Comparison of ENCODE assay signal across 8 mouse cellular contexts in the genomic region with DNA sequence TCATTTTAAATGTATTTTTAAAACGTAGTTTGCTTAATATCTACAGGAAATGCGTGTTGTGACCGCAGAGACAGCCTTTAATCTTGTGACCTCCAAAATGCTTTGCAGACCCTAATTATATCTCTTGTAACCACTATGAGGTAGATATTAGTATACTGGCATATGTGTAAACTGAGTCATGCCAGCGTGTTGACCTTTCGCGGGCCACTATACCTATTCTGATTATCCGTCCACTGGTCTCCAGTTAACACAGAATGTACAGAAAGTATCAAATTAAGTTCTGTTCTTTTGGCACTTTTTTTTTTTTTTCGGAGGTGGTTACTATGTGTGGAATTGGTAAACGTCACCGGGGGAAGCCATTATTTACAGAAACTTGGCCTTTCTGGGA. TPM values are rescaled to one million over a fixed set of nuclear protein-coding genes. Genes with fewer than 3 reads are reported as not detected.
DNase-seq lines count a peak whose midpoint lies in the region; ATAC-seq and TF ChIP-seq lines count a peak whose summit lies in the region.

No protein-coding gene starts in this region.

- no peak for ATAC-seq in intestine, embryonic 16.5 days
- ATAC-seq in neural tube, embryonic 15.5 days (ENCODE audit: low FRiP score): no peak

- no peak for DNase-seq in left cerebral cortex, adult 2 months (ENCODE audit: extremely low spot score in 1 of 2, low spot score in 2 of 2)
- DNase-seq in left cerebral cortex, adult 18-20 months (ENCODE audit: low spot score in 2 of 2): no peak
- DNase-seq in embryonic facial prominence, embryonic 10.5 days (ENCODE audit: low spot score): no peak
- DNase-seq in right cerebral cortex, postnatal 10 days (ENCODE audit: low spot score in 2 of 2): no peak
- DNase-seq in cerebellum, postnatal 10 days: no peak
- DNase-seq in left cerebral cortex, postnatal 25 days (ENCODE audit: low spot score in 2 of 2): no peak

- H3K27ac ChIP-seq in left cerebral cortex, adult 2 months: peak overlapping the region; percentile 85
- H3K27ac ChIP-seq in embryonic facial prominence, embryonic 10.5 days (replicated peaks): peak overlapping the region; percentile 97
- H3K27ac ChIP-seq in intestine, embryonic 16.5 days (ENCODE audit: low read length): no peak overlapping the region
- H3K27ac ChIP-seq in neural tube, embryonic 15.5 days (replicated peaks): no peak overlapping the region

- H3K4me1 ChIP-seq in embryonic facial prominence, embryonic 10.5 days: peaks cover 17% of the 10 kb centered on the region
- peaks cover 7% of the 10 kb centered on the region for H3K4me1 ChIP-seq in intestine, embryonic 16.5 days (ENCODE audit: control insufficient read depth, insufficient read depth, low read length)
- H3K4me1 ChIP-seq in neural tube, embryonic 15.5 days: peaks cover 21% of the 10 kb centered on the region

- 30% methylated on average over 10 of the region's 10 CpGs for WGBS in embryonic facial prominence, embryonic 10.5 days
- WGBS in intestine, embryonic 16.5 days: 15% methylated on average over 10 of the region's 10 CpGs
- 23% methylated on average over 10 of the region's 10 CpGs for WGBS in neural tube, embryonic 15.5 days

- H3K4me2 ChIP-seq in intestine, embryonic 16.5 days (ENCODE audit: low read depth, low read length): peak overlapping the region; percentile 56
- H3K4me2 ChIP-seq in neural tube, embryonic 15.5 days: peak overlapping the region; percentile 61

- no peaks in the 10 kb centered on the region for H3K9me3 ChIP-seq in embryonic facial prominence, embryonic 10.5 days
- H3K9me3 ChIP-seq in intestine, embryonic 16.5 days (ENCODE audit: control insufficient read depth, low read length): no peaks in the 10 kb centered on the region
- no peaks in the 10 kb centered on the region for H3K9me3 ChIP-seq in neural tube, embryonic 15.5 days (replicated peaks)

- peak overlapping the region; percentile 94 for H3K4me3 ChIP-seq in left cerebral cortex, adult 2 months
- peak overlapping the region; percentile 89 for H3K4me3 ChIP-seq in embryonic facial prominence, embryonic 10.5 days
- peak overlapping the region; percentile 78 for H3K4me3 ChIP-seq in intestine, embryonic 16.5 days (ENCODE audit: low read length)
- peak overlapping the region; percentile 90 for H3K4me3 ChIP-seq in neural tube, embryonic 15.5 days (replicated peaks)

- H3K36me3 ChIP-seq in embryonic facial prominence, embryonic 10.5 days (replicated peaks): peaks cover 3% of the 10 kb centered on the region
- no peaks in the 10 kb centered on the region for H3K36me3 ChIP-seq in intestine, embryonic 16.5 days (ENCODE audit: control insufficient read depth, insufficient read depth, low read length)
- H3K36me3 ChIP-seq in neural tube, embryonic 15.5 days: no peaks in the 10 kb centered on the region

- H3K27me3 ChIP-seq in embryonic facial prominence, embryonic 10.5 days (replicated peaks; ENCODE audit: low read depth, poor library complexity, severe bottlenecking): no peaks in the 10 kb centered on the region
- no peaks in the 10 kb centered on the region for H3K27me3 ChIP-seq in intestine, embryonic 16.5 days (replicated peaks; ENCODE audit: control insufficient read depth, insufficient read depth, low read length)
- H3K27me3 ChIP-seq in neural tube, embryonic 15.5 days (replicated peaks): no peaks in the 10 kb centered on the region

- intact Hi-C loops in left cerebral cortex, adult 2 months (cut with DNase I): loop anchor here (5.0 to 10.0 kb wide), 2 partner anchors 117 to 1559 kb away; a partner anchor contains a TSS
- intact Hi-C loops in left cerebral cortex, postnatal 25 days (cut with DNase I): no loop called here

- H3K9ac ChIP-seq in intestine, embryonic 16.5 days (ENCODE audit: low read depth, low read length): peak overlapping the region; percentile 94
- peak overlapping the region; percentile 90 for H3K9ac ChIP-seq in neural tube, embryonic 15.5 days (replicated peaks)

- TF ChIP-seq CTCF in left cerebral cortex, adult 2 months (IDR thresholded peaks at IDR 0.05): no peak

RNA-seq across cellular contexts. Expression of a gene that starts 0.9 kb away (rescaled TPM):
- 10 to 100 TPM; 41.6 to 45.6 TPM for total RNA-seq in left cerebral cortex, adult 2 months (2021)
- 10 to 100 TPM; 41.2 to 42.4 TPM for total RNA-seq in left cerebral cortex, adult 18-20 months (2021)
- 91.6 and 91.8 TPM in 2 replicates for polyA plus RNA-seq in embryonic facial prominence, embryonic 10.5 days (2016; fragmentation: Nextera tagmentation; extraction: Ambion mirVana)
- polyA plus RNA-seq in intestine, embryonic 16.5 days (2015; fragmentation: Nextera tagmentation; extraction: Ambion mirVana): 68.2 and 72.0 TPM in 2 replicates
- polyA plus RNA-seq in neural tube, embryonic 15.5 days (2015; fragmentation: Nextera tagmentation; extraction: Ambion mirVana): 68.9 and 69.7 TPM in 2 replicates
- 10 to 100 TPM; 39.6 to 41.3 TPM for total RNA-seq in left cerebral cortex, postnatal 25 days (2021)

Comparison
In these comparisons a context has a peak if more than half of its experiments do, and no peak if none do; other contexts are left out.
1. H3K27ac ChIP-seq: peak in left cerebral cortex, adult 2 months (single experiment) and embryonic facial prominence, embryonic 10.5 days (single experiment); none in intestine, embryonic 16.5 days (single experiment) and neural tube, embryonic 15.5 days (single experiment).
2. Peak in every context shown above with its lines, with median percentiles within 50 percentile points of each other: H3K4me3 ChIP-seq.